Mouse (Mus musculus) left cerebral cortex, adult 11 months (tissue): ENCODE results near the gene 1600002K03Rik.
"Not testable (repeated sequence)": the region's sequence is repeated elsewhere in the genome, so short reads cannot be mapped to it uniquely, and the experiment has no call there.

Experiments
- DNase-seq: peaks from one replicate; pipeline ENCODE4 v3.0.0; 2022; ENCODE audit warnings: low spot score

The 1600002K03Rik gene

GRCm38 (mm10) chr10:80154384-80154783, 18.4 kb upstream of the 1600002K03Rik start:
- no peak for DNase-seq

- DNase-seq: no peak
Measured at GRCm38 (mm10) chr10:80155277-80155676, 17.5 kb upstream of the 1600002K03Rik start.

GRCm38 (mm10) chr10:80156002-80156751, 16.6 kb upstream of the 1600002K03Rik start:
- no peak for DNase-seq

- DNase-seq: no peak
Measured at GRCm38 (mm10) chr10:80156752-80157053, 16.0 kb upstream of the 1600002K03Rik start.

- DNase-seq: no peak
Measured at GRCm38 (mm10) chr10:80157141-80157929, 15.4 kb upstream of the 1600002K03Rik start.

GRCm38 (mm10) chr10:80158307-80158986, 14.3 kb upstream of the 1600002K03Rik start:
- DNase-seq: no peak

GRCm38 (mm10) chr10:80159021-80159560, 13.7 kb upstream of the 1600002K03Rik start:
- DNase-seq: no peak

GRCm38 (mm10) chr10:80159561-80160454, 12.9 kb upstream of the 1600002K03Rik start:
- DNase-seq: peak; percentile 99

GRCm38 (mm10) chr10:80160455-80161371, 12.0 kb upstream of the 1600002K03Rik start:
- DNase-seq: no peak

- DNase-seq: no peak
Measured at GRCm38 (mm10) chr10:80161522-80162242, 11.1 kb upstream of the 1600002K03Rik start.

- DNase-seq: no peak
Measured at GRCm38 (mm10) chr10:80162243-80162608, 10.5 kb upstream of the 1600002K03Rik start.

GRCm38 (mm10) chr10:80162716-80163299, 9.9 kb upstream of the 1600002K03Rik start:
- no peak for DNase-seq

GRCm38 (mm10) chr10:80163721-80164120, 9.0 kb upstream of the 1600002K03Rik start:
- no peak for DNase-seq

- DNase-seq: no peak
Measured at GRCm38 (mm10) chr10:80164161-80164997, 8.4 kb upstream of the 1600002K03Rik start.

GRCm38 (mm10) chr10:80164998-80165344, 7.8 kb upstream of the 1600002K03Rik start:
- DNase-seq: peak; percentile 93

GRCm38 (mm10) chr10:80165392-80166128, 7.2 kb upstream of the 1600002K03Rik start, which contains the start of gene Cirbp:
Gene Cirbp (plus strand): TSS chr10:80165985.
- no peak for DNase-seq

- not testable (repeated sequence) for DNase-seq
Measured at GRCm38 (mm10) chr10:80166136-80166535, 6.6 kb upstream of the 1600002K03Rik start.
